Mouse (Mus musculus): ENCODE results near the gene Zfp280c. TPM values are rescaled to one million over a fixed set of nuclear protein-coding genes. Genes with fewer than 3 reads are reported as not detected.
A peak's percentile ranks its signal among the peaks of the same experiment; 100 is the strongest.

The Zfp280c gene
- polyA plus RNA-seq, 2 experiments = 2.1 to 5.2 TPM

- 36% methylated on average over 2 of the region's 2 CpGs for WGBS (ENCODE audit: insufficient replicate concordance)
- ATAC-seq (ENCODE audit: insufficient read depth) = 0 out of 2 replicates have a peak, but pooled peaks have one; percentile 26
- no peaks in the 10 kb centered on the region for H3K4me1 ChIP-seq (replicated peaks; ENCODE audit: control insufficient read depth in 2 of 2, insufficient read depth in 2 of 2, low read length in 1 of 2)
- no peaks in the 10 kb centered on the region for H3K9me3 ChIP-seq (ENCODE audit: control insufficient read depth, low read length)
- no peak overlapping the region for H3K4me3 ChIP-seq (ENCODE audit: insufficient read depth in 1 of 2, low read depth in 2 of 2, low read length in 2 of 2)
- H3K27ac ChIP-seq = no peak overlapping the region
- TF ChIP-seq CTCF (IDR thresholded peaks at IDR 0.05; ENCODE audit: low read depth) (no peak), EP300 (IDR thresholded peaks at IDR 0.05; ENCODE audit: low read depth) (no peak)
- H3K36me3 ChIP-seq (replicated peaks; ENCODE audit: control insufficient read depth, insufficient read depth, low read depth) = no peaks in the 10 kb centered on the region
- DNase-seq (ENCODE audit: low read depth in 3 of 3, low spot score in 3 of 3) = no peak
- no peak overlapping the region for H3K9ac ChIP-seq (replicated peaks)
- no peak overlapping the region for H3K4me2 ChIP-seq (ENCODE audit: low read depth)
- H3K27me3 ChIP-seq (ENCODE audit: control insufficient read depth, insufficient read depth, low read length) = no peaks in the 10 kb centered on the region
Measured at GRCm38 (mm10) chrX:48604872-48605271, 10.6 kb upstream of the Zfp280c start.

GRCm38 (mm10) chrX:48596906-48597305 lies 2.6 kb upstream of the Zfp280c start:
- Histone ChIP-seq H3K27ac (no peak overlapping the region), H3K27me3 (ENCODE audit: control insufficient read depth, insufficient read depth, low read length) (no peaks in the 10 kb centered on the region), H3K9me3 (ENCODE audit: control insufficient read depth, low read length) (no peaks in the 10 kb centered on the region), H3K9ac (replicated peaks) (no peak overlapping the region), H3K4me3 (ENCODE audit: insufficient read depth in 1 of 2, low read depth in 2 of 2, low read length in 2 of 2) (no peak overlapping the region), H3K4me2 (ENCODE audit: low read depth) (no peak overlapping the region), H3K36me3 (replicated peaks; ENCODE audit: control insufficient read depth, insufficient read depth, low read depth) (no peaks in the 10 kb centered on the region), H3K4me1 (replicated peaks; ENCODE audit: control insufficient read depth in 2 of 2, insufficient read depth in 2 of 2, low read length in 1 of 2) (peaks cover 0 to 3% of the 10 kb centered on the region in 2 experiments; a peak in 1 of 4 replicates)
- WGBS (ENCODE audit: insufficient replicate concordance) = 68% methylated on average over 5 of the region's 5 CpGs
- no peak for DNase-seq (ENCODE audit: low read depth in 3 of 3, low spot score in 3 of 3)
- ATAC-seq (ENCODE audit: insufficient read depth) = no peak
- no peak for TF ChIP-seq EP300 (IDR thresholded peaks at IDR 0.05; ENCODE audit: low read depth)
- no peak for TF ChIP-seq CTCF (IDR thresholded peaks at IDR 0.05; ENCODE audit: low read depth)

- H3K27ac ChIP-seq = no peak overlapping the region
- H3K9me3 ChIP-seq (ENCODE audit: control insufficient read depth, low read length) = no peaks in the 10 kb centered on the region
- no peak overlapping the region for H3K9ac ChIP-seq (replicated peaks)
- H3K4me2 ChIP-seq (ENCODE audit: low read depth) = no peak overlapping the region
- H3K27me3 ChIP-seq (ENCODE audit: control insufficient read depth, insufficient read depth, low read length) = no peaks in the 10 kb centered on the region
- 69% methylated on average over 9 of the region's 9 CpGs for WGBS (ENCODE audit: insufficient replicate concordance)
- no peak overlapping the region for H3K4me3 ChIP-seq (ENCODE audit: insufficient read depth in 1 of 2, low read depth in 2 of 2, low read length in 2 of 2)
- peaks cover 0 to 3% of the 10 kb centered on the region in 2 experiments; a peak in 1 of 4 replicates for H3K4me1 ChIP-seq (replicated peaks; ENCODE audit: control insufficient read depth in 2 of 2, insufficient read depth in 2 of 2, low read length in 1 of 2)
- ATAC-seq (ENCODE audit: insufficient read depth) = no peak
- DNase-seq (ENCODE audit: low read depth in 3 of 3, low spot score in 3 of 3) = no peak
- TF ChIP-seq EP300 (IDR thresholded peaks at IDR 0.05; ENCODE audit: low read depth) (no peak), CTCF (IDR thresholded peaks at IDR 0.05; ENCODE audit: low read depth) (no peak)
- peaks cover under 1% of the 10 kb centered on the region; the same call in 1 of the 2 replicates for H3K36me3 ChIP-seq (replicated peaks; ENCODE audit: control insufficient read depth, insufficient read depth, low read depth)
Measured at GRCm38 (mm10) chrX:48596053-48596452, 1.7 kb upstream of the Zfp280c start.

GRCm38 (mm10) chrX:48593721-48594098 lies 594 bp downstream of the Zfp280c start:
- Histone ChIP-seq H3K27me3 (ENCODE audit: control insufficient read depth, insufficient read depth, low read length) (no peaks in the 10 kb centered on the region), H3K4me2 (ENCODE audit: low read depth) (peak overlapping the region; percentile 70), H3K27ac (no peak overlapping the region), H3K36me3 (replicated peaks; ENCODE audit: control insufficient read depth, insufficient read depth, low read depth) (peaks cover 3% of the 10 kb centered on the region; the same call in 1 of the 2 replicates), H3K4me3 (ENCODE audit: insufficient read depth in 1 of 2, low read depth in 2 of 2, low read length in 2 of 2) (peak overlapping the region; percentile 70 to 75), H3K9me3 (ENCODE audit: control insufficient read depth, low read length) (no peaks in the 10 kb centered on the region), H3K4me1 (replicated peaks; ENCODE audit: control insufficient read depth in 2 of 2, insufficient read depth in 2 of 2, low read length in 1 of 2) (peaks cover 0 to 3% of the 10 kb centered on the region in 2 experiments; a peak in 1 of 4 replicates), H3K9ac (replicated peaks) (peak overlapping the region; percentile 68)
- ATAC-seq (ENCODE audit: insufficient read depth) = peak; percentile 23; the same call in 1 of the 2 replicates
- 17% methylated on average over 11 of the region's 15 CpGs for WGBS (ENCODE audit: insufficient replicate concordance)
- no peak for DNase-seq (ENCODE audit: low read depth in 3 of 3, low spot score in 3 of 3)
- no peak for TF ChIP-seq CTCF (IDR thresholded peaks at IDR 0.05; ENCODE audit: low read depth)
- no peak for TF ChIP-seq EP300 (IDR thresholded peaks at IDR 0.05; ENCODE audit: low read depth)

- Histone ChIP-seq H3K4me1 (replicated peaks; ENCODE audit: control insufficient read depth in 2 of 2, insufficient read depth in 2 of 2, low read length in 1 of 2) (no peaks in the 10 kb centered on the region), H3K27me3 (ENCODE audit: control insufficient read depth, insufficient read depth, low read length) (no peaks in the 10 kb centered on the region), H3K4me2 (ENCODE audit: low read depth) (no peak overlapping the region), H3K9ac (replicated peaks) (no peak overlapping the region), H3K27ac (no peak overlapping the region), H3K9me3 (ENCODE audit: control insufficient read depth, low read length) (no peaks in the 10 kb centered on the region), H3K4me3 (ENCODE audit: insufficient read depth in 1 of 2, low read depth in 2 of 2, low read length in 2 of 2) (no peak overlapping the region), H3K36me3 (replicated peaks; ENCODE audit: control insufficient read depth, insufficient read depth, low read depth) (peaks cover 3% of the 10 kb centered on the region; the same call in 1 of the 2 replicates)
- DNase-seq (ENCODE audit: low read depth in 3 of 3, low spot score in 3 of 3) (no peak), ATAC-seq (ENCODE audit: insufficient read depth) (no peak)
- TF ChIP-seq EP300 (IDR thresholded peaks at IDR 0.05; ENCODE audit: low read depth) = no peak
Measured at GRCm38 (mm10) chrX:48583332-48583731, 11.0 kb downstream of the Zfp280c start.

Data from liver, embryonic 14.5 days (tissue).